Mouse (Mus musculus): ENCODE results near the gene Xiap. TPM values are rescaled to one million over a fixed set of nuclear protein-coding genes. Genes with fewer than 3 reads are reported as not detected.

The Xiap gene
- polyA plus RNA-seq, 1 experiment from 2014 or later: 15.6 TPM

- Histone ChIP-seq H3K36me3 (ENCODE audit: insufficient read depth, low read length) (no peaks in the 10 kb centered on the region), H3K4me1 (replicated peaks; ENCODE audit: insufficient read depth, low read length) (no peaks in the 10 kb centered on the region), H3K9me3 (replicated peaks; ENCODE audit: low read length) (no peaks in the 10 kb centered on the region), H3K4me3 (replicated peaks; ENCODE audit: low read depth, low read length) (no peak overlapping the region), H3K27ac (no peak overlapping the region), H3K27me3 (ENCODE audit: insufficient read depth, low read length) (no peaks in the 10 kb centered on the region), H3K4me2 (ENCODE audit: low read length) (no peak overlapping the region), H3K9ac (ENCODE audit: low read depth, low read length) (no peak overlapping the region)
- DNase-seq (ENCODE audit: low spot score): no peak
- no peak for TF ChIP-seq CTCF (IDR thresholded peaks at IDR 0.05; ENCODE audit: low read depth)
- WGBS: 76% methylated on average over 4 of the region's 4 CpGs
- no peak for ATAC-seq (replicated peaks; ENCODE audit: low FRiP score, low read depth)
These were observed 1.6 kb upstream of the Xiap start for GRCm38 (mm10) chrX:42057873-42058272.

- WGBS: 57% methylated on average over 1 of the region's 1 CpGs
- H3K27me3 ChIP-seq (ENCODE audit: insufficient read depth, low read length): no peaks in the 10 kb centered on the region
- no peak overlapping the region for H3K9ac ChIP-seq (ENCODE audit: low read depth, low read length)
- TF ChIP-seq CTCF (IDR thresholded peaks at IDR 0.05; ENCODE audit: low read depth): no peak
- no peak overlapping the region for H3K4me3 ChIP-seq (replicated peaks; ENCODE audit: low read depth, low read length)
- no peak overlapping the region for H3K27ac ChIP-seq
- no peaks in the 10 kb centered on the region for H3K9me3 ChIP-seq (replicated peaks; ENCODE audit: low read length)
- DNase-seq (ENCODE audit: low spot score): no peak
- H3K36me3 ChIP-seq (ENCODE audit: insufficient read depth, low read length): no peaks in the 10 kb centered on the region
- no peaks in the 10 kb centered on the region for H3K4me1 ChIP-seq (replicated peaks; ENCODE audit: insufficient read depth, low read length)
- no peak for ATAC-seq (replicated peaks; ENCODE audit: low FRiP score, low read depth)
- no peak overlapping the region for H3K4me2 ChIP-seq (ENCODE audit: low read length)
These were observed 4.1 kb downstream of the Xiap start for GRCm38 (mm10) chrX:42063621-42064020.

GRCm38 (mm10) chrX:42065086-42065485 is 5.6 kb downstream of the Xiap start:
- H3K9me3 ChIP-seq (replicated peaks; ENCODE audit: low read length): no peaks in the 10 kb centered on the region
- ATAC-seq (replicated peaks; ENCODE audit: low FRiP score, low read depth) (no peak), DNase-seq (ENCODE audit: low spot score) (no peak)
- no peaks in the 10 kb centered on the region for H3K4me1 ChIP-seq (replicated peaks; ENCODE audit: insufficient read depth, low read length)
- no peak overlapping the region for H3K4me2 ChIP-seq (ENCODE audit: low read length)
- WGBS: 81% methylated on average over 6 of the region's 6 CpGs
- H3K27ac ChIP-seq: no peak overlapping the region
- no peaks in the 10 kb centered on the region for H3K36me3 ChIP-seq (ENCODE audit: insufficient read depth, low read length)
- H3K9ac ChIP-seq (ENCODE audit: low read depth, low read length): no peak overlapping the region
- no peaks in the 10 kb centered on the region for H3K27me3 ChIP-seq (ENCODE audit: insufficient read depth, low read length)
- no peak for TF ChIP-seq CTCF (IDR thresholded peaks at IDR 0.05; ENCODE audit: low read depth)
- H3K4me3 ChIP-seq (replicated peaks; ENCODE audit: low read depth, low read length): no peak overlapping the region

GRCm38 (mm10) chrX:42066771-42067170 is 7.3 kb downstream of the Xiap start:
- H3K27ac ChIP-seq: no peak overlapping the region
- H3K4me2 ChIP-seq (ENCODE audit: low read length): no peak overlapping the region
- no peaks in the 10 kb centered on the region for H3K36me3 ChIP-seq (ENCODE audit: insufficient read depth, low read length)
- no peaks in the 10 kb centered on the region for H3K27me3 ChIP-seq (ENCODE audit: insufficient read depth, low read length)
- ATAC-seq (replicated peaks; ENCODE audit: low FRiP score, low read depth) (no peak), DNase-seq (ENCODE audit: low spot score) (no peak)
- H3K9me3 ChIP-seq (replicated peaks; ENCODE audit: low read length): no peaks in the 10 kb centered on the region
- H3K9ac ChIP-seq (ENCODE audit: low read depth, low read length): no peak overlapping the region
- WGBS: 85% methylated on average over 1 of the region's 1 CpGs
- no peak for TF ChIP-seq CTCF (IDR thresholded peaks at IDR 0.05; ENCODE audit: low read depth)
- no peaks in the 10 kb centered on the region for H3K4me1 ChIP-seq (replicated peaks; ENCODE audit: insufficient read depth, low read length)
- no peak overlapping the region for H3K4me3 ChIP-seq (replicated peaks; ENCODE audit: low read depth, low read length)

GRCm38 (mm10) chrX:42067791-42068200 is 8.3 kb downstream of the Xiap start:
- no peaks in the 10 kb centered on the region for H3K4me1 ChIP-seq (replicated peaks; ENCODE audit: insufficient read depth, low read length)
- no peak for TF ChIP-seq CTCF (IDR thresholded peaks at IDR 0.05; ENCODE audit: low read depth)
- ATAC-seq (replicated peaks; ENCODE audit: low FRiP score, low read depth) (peak; percentile 83), DNase-seq (ENCODE audit: low spot score) (peak; percentile 83)
- 30% methylated on average over 25 of the region's 27 CpGs for WGBS
- peak overlapping the region; percentile 45 for H3K4me2 ChIP-seq (ENCODE audit: low read length)
- H3K27me3 ChIP-seq (ENCODE audit: insufficient read depth, low read length): no peaks in the 10 kb centered on the region
- no peaks in the 10 kb centered on the region for H3K36me3 ChIP-seq (ENCODE audit: insufficient read depth, low read length)
- H3K9me3 ChIP-seq (replicated peaks; ENCODE audit: low read length): no peaks in the 10 kb centered on the region
- peak overlapping the region; percentile 43 for H3K4me3 ChIP-seq (replicated peaks; ENCODE audit: low read depth, low read length)
- peak overlapping the region; percentile 92 for H3K27ac ChIP-seq
- peak overlapping the region; percentile 57 for H3K9ac ChIP-seq (ENCODE audit: low read depth, low read length)

GRCm38 (mm10) chrX:42068201-42068874 is 8.9 kb downstream of the Xiap start:
- no peaks in the 10 kb centered on the region for H3K9me3 ChIP-seq (replicated peaks; ENCODE audit: low read length)
- 18% methylated on average over 31 of the region's 37 CpGs for whole genome bisulfite sequencing
- H3K4me2 ChIP-seq (ENCODE audit: low read length): peak overlapping the region; percentile 46
- ATAC-seq (replicated peaks; ENCODE audit: low FRiP score, low read depth) (peak; percentile 92), DNase-seq (ENCODE audit: low spot score) (peak; percentile 89)
- H3K36me3 ChIP-seq (ENCODE audit: insufficient read depth, low read length): no peaks in the 10 kb centered on the region
- H3K4me3 ChIP-seq (replicated peaks; ENCODE audit: low read depth, low read length): peak overlapping the region; percentile 43
- no peak for TF ChIP-seq CTCF (IDR thresholded peaks at IDR 0.05; ENCODE audit: low read depth)
- H3K9ac ChIP-seq (ENCODE audit: low read depth, low read length): peak overlapping the region; percentile 57
- peak overlapping the region; percentile 92 for H3K27ac ChIP-seq
- no peaks in the 10 kb centered on the region for H3K4me1 ChIP-seq (replicated peaks; ENCODE audit: insufficient read depth, low read length)
- no peaks in the 10 kb centered on the region for H3K27me3 ChIP-seq (ENCODE audit: insufficient read depth, low read length)

- no peaks in the 10 kb centered on the region for H3K4me1 ChIP-seq (replicated peaks; ENCODE audit: insufficient read depth, low read length)
- H3K9me3 ChIP-seq (replicated peaks; ENCODE audit: low read length): no peaks in the 10 kb centered on the region
- WGBS: 33% methylated on average over 3 of the region's 3 CpGs
- DNase-seq (ENCODE audit: low spot score) (peak; percentile 38), ATAC-seq (replicated peaks; ENCODE audit: low FRiP score, low read depth) (no peak)
- no peaks in the 10 kb centered on the region for H3K36me3 ChIP-seq (ENCODE audit: insufficient read depth, low read length)
- no peaks in the 10 kb centered on the region for H3K27me3 ChIP-seq (ENCODE audit: insufficient read depth, low read length)
- peak overlapping the region; percentile 46 for H3K4me2 ChIP-seq (ENCODE audit: low read length)
- H3K27ac ChIP-seq: peak overlapping the region; percentile 92
- peak overlapping the region; percentile 43 for H3K4me3 ChIP-seq (replicated peaks; ENCODE audit: low read depth, low read length)
- TF ChIP-seq CTCF (IDR thresholded peaks at IDR 0.05; ENCODE audit: low read depth): no peak
- peak overlapping the region; percentile 57 for H3K9ac ChIP-seq (ENCODE audit: low read depth, low read length)
These were observed 9.4 kb downstream of the Xiap start for GRCm38 (mm10) chrX:42068875-42069257.
